Mouse (Mus musculus): Measurements from ENCODE around the gene 9430015G10Rik. TPM values are rescaled to one million over a fixed set of nuclear protein-coding genes. Genes with fewer than 3 reads are reported as not detected.

9430015G10Rik gene
- polyA plus RNA-seq (2012; rRNA removed), result 32.6 and 34.3 TPM in 2 replicates

DNA sequence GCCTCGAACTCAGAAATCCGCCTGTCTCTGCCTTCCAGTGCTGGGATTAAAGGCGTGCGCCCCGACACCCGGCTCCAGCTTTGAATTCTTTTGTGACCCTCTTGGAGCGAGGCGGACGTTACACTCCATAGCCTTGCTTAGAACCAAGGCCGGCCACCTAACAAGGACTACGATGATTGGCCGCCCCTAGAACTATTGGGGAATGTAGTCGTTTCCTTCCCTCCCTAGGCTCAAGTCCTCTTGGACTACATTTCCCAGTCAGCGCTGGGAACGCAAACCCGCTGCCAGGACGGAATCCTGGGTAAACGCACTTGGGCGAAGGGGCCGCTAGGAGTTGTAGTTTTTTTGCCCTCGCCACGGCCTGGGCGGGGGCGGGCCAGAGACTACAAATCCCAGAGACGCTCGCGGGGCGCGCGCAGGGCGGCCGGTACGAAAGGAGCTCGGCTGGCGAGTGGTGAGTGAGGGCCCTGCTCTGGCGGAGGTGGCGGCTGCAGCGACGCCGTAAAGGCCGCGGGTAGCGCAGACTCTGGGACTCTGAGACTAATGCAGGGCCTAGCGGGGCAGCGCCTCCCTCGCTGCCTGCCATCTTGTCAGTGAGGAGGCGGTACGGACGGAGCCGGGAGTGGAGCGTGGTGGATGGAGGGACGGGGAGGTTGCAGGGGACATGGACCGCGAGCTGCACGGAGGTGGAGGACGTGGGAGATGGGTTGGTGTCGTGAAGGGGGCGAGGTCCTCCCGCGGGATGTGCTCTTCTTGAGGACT, at the start of gene 9430015G10Rik:
TSS of gene 9430015G10Rik (plus strand) at position 413 of the 762 bp plus-strand sequence.
- Histone ChIP-seq H3K27me3 (ENCODE audit: control insufficient read depth, insufficient read depth, low read length) (no peaks in the 10 kb centered on the region), H3K4me1 (ENCODE audit: control insufficient read depth, insufficient read depth, low read length) (no peaks in the 10 kb centered on the region), H3K27ac (ENCODE audit: insufficient read depth, low read length) (peak within 1 kb of the TSS; percentile 44; the same call in 1 of the 2 replicates), H3K4me3 (replicated peaks; ENCODE audit: insufficient read depth, low read depth, low read length) (peak within 1 kb of the TSS; percentile 87)
- WGBS, result under 1% methylated on average over 60 of the region's 60 CpGs
- TF ChIP-seq CTCF (IDR thresholded peaks at IDR 0.05; ENCODE audit: borderline replicate concordance, insufficient read depth, low read depth, low read length) (no peak), POLR2A (IDR thresholded peaks at IDR 0.05; ENCODE audit: borderline replicate concordance, insufficient read depth, low read length) (peak; percentile 79)
- DNase-seq, result peak; percentile 98 to 99

DNA sequence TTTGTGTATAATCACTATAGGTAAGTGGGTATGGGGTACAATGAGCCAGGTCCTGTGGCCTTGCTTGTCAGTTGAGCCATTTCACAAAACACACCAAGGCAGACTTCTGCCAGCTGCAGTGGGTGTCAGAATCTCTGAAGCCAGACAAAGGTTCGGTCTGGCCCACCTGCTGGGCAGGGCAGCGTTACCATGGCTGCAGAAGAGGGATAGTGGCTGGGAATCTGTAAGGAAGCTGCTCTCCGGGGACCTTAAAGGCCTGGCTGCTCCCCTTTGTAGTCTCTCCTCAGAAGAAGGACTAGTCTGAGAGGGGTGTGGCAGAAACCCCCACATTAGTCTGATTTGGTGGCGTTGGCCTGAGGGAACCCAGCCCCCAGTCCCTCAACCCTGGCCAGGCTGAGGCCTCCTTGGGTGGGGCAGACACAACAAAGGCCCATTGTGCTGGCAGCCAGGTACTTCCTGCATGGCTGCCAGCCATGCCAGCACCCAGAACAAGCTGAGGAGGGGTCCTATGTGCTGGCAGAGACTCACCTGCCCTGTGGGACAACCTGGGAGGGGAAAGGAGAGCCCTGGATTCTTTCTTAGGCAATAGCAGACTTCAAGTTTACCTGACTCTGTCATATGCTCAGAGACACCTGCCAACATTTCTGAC, 45.8 kb upstream of the 9430015G10Rik start:
- no peaks in the 10 kb centered on the region for H3K27me3 ChIP-seq (ENCODE audit: control insufficient read depth, insufficient read depth, low read length)
- 17% methylated on average over 4 of the region's 4 CpGs for WGBS
- no peaks in the 10 kb centered on the region for H3K4me1 ChIP-seq (ENCODE audit: control insufficient read depth, insufficient read depth, low read length)
- DNase-seq, result no peak
- H3K4me3 ChIP-seq (replicated peaks; ENCODE audit: insufficient read depth, low read depth, low read length), result no peak overlapping the region
- no peak for TF ChIP-seq POLR2A (IDR thresholded peaks at IDR 0.05; ENCODE audit: borderline replicate concordance, insufficient read depth, low read length)
- no peak overlapping the region for H3K27ac ChIP-seq (ENCODE audit: insufficient read depth, low read length)

DNA sequence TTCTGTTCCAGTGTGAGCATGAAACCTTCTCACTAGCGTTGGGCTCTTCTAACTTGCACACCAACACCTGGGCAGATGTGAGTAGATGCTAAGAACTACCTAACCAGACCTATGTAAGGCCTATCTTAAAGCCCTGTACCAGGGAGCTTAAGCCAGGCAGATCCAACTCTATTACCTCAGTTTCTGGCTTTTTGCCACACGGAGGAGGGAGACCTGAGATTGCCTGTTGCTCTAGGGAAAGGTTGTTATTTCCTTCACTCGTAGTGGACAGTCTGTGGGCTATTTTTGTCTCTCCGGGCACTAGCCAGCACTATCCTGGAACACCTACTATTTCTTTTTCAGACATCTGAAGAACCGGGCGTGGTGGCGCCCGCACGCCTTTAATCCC, 45.3 kb upstream of the 9430015G10Rik start:
- no peaks in the 10 kb centered on the region for H3K27me3 ChIP-seq (ENCODE audit: control insufficient read depth, insufficient read depth, low read length)
- no peak overlapping the region for H3K27ac ChIP-seq (ENCODE audit: insufficient read depth, low read length)
- H3K4me3 ChIP-seq (replicated peaks; ENCODE audit: insufficient read depth, low read depth, low read length), result no peak overlapping the region
- no peak for TF ChIP-seq POLR2A (IDR thresholded peaks at IDR 0.05; ENCODE audit: borderline replicate concordance, insufficient read depth, low read length)
- TF ChIP-seq CTCF (IDR thresholded peaks at IDR 0.05; ENCODE audit: borderline replicate concordance, insufficient read depth, low read depth, low read length), result no peak
- WGBS, result 74% methylated on average over 9 of the region's 9 CpGs
- no peak for DNase-seq
- H3K4me1 ChIP-seq (ENCODE audit: control insufficient read depth, insufficient read depth, low read length), result no peaks in the 10 kb centered on the region

DNA sequence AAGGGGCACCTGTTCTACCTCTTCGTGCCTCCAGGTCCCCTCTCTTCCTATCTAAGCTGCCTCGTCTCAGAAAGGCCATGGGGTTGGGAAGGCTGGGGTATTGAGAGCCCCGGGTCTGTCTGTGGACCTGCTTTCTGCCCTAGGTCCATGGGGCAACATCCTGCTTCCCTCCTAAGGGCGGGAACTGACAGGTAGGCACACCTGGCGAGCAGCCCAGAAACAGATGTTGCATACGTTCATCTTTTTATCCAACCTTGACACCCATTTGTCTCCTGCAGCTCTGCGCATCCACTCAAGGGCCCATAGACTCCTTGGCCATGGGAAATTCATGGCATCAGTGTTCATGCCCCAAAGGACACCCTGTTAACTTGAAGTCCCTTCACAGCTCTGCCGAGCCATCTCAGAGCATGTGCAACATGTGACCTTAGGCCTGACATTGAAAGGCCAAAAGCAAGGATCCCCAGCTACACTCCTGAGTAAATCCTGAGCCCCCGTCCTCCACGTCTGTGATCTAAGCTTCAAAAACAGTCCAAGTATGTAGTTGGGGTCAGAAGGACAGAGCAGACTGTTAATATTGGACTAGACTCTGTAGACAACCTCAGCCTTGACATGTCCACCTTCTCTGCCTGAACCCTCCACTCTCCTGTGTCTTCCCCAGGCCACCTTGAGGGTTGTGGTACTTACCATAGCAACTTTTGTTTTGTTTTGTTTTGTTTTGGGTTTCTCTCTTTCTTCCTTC, 44.5 kb upstream of the 9430015G10Rik start:
- Histone ChIP-seq H3K27me3 (ENCODE audit: control insufficient read depth, insufficient read depth, low read length) (no peaks in the 10 kb centered on the region), H3K4me1 (ENCODE audit: control insufficient read depth, insufficient read depth, low read length) (no peaks in the 10 kb centered on the region), H3K4me3 (replicated peaks; ENCODE audit: insufficient read depth, low read depth, low read length) (no peak overlapping the region), H3K27ac (ENCODE audit: insufficient read depth, low read length) (no peak overlapping the region)
- TF ChIP-seq POLR2A (IDR thresholded peaks at IDR 0.05; ENCODE audit: borderline replicate concordance, insufficient read depth, low read length) (no peak), CTCF (IDR thresholded peaks at IDR 0.05; ENCODE audit: borderline replicate concordance, insufficient read depth, low read depth, low read length) (no peak)
- DNase-seq, result no peak
- 86% methylated on average over 10 of the region's 10 CpGs for WGBS

DNA sequence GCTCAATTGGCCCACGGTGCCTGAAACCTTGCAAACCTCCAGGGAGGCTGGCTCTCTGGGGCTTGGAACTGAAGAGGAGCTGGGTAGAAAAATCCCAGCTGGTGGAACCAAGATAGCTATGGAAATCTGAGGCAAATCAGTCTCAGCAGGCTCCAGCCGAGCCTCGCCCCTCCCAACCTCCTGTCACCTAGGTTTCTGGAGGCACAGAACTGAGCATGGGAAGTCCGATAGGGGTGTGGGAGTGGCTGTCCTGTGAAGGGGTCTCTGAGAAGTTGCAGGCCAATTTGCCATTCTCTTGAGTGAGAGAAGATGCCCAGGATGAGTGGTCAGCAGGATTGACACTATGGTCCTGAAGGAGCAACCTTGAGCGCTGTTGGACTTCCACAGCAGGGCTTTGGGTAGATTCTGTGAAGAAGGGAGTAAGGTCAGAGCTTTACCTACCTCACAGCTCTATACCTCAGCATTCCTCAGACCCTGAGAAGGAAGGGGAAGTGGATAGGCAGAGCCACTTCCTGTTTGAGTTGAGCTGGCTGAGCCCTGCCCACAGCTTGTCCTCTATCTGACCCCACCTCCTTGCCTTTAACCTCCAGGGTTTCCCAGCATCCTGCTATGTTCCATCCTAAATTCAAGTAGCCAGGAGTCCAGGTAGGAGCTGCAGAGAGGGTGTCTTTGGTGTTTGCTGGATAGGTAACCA, 42.4 kb upstream of the 9430015G10Rik start:
- Histone ChIP-seq H3K27ac (ENCODE audit: insufficient read depth, low read length) (no peak overlapping the region), H3K4me3 (replicated peaks; ENCODE audit: insufficient read depth, low read depth, low read length) (no peak overlapping the region), H3K4me1 (ENCODE audit: control insufficient read depth, insufficient read depth, low read length) (no peaks in the 10 kb centered on the region), H3K27me3 (ENCODE audit: control insufficient read depth, insufficient read depth, low read length) (no peaks in the 10 kb centered on the region)
- DNase-seq, result no peak
- no peak for TF ChIP-seq POLR2A (IDR thresholded peaks at IDR 0.05; ENCODE audit: borderline replicate concordance, insufficient read depth, low read length)
- TF ChIP-seq CTCF (IDR thresholded peaks at IDR 0.05; ENCODE audit: borderline replicate concordance, insufficient read depth, low read depth, low read length), result no peak
- WGBS, result 61% methylated on average over 5 of the region's 5 CpGs

DNA sequence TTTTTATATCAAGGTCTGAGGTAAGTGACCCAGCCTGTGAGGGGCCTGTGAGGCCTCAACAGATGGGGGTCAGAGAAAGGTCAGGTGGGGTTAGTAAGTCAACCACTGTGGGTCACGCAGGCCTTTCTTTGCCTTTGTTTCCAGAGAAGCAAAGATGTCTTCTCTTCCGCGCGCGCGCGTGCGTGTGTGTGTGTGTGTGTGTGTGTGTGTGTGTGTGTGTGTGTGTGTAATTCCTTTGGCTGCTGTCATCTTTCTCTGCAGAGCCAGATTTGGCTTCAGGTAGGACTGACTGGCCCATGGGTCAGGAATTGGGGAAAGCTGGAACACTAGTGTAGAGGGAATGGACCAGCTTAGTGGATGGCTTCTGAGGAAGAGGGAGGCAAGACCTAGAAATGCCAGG, 40.1 kb upstream of the 9430015G10Rik start:
- no peak for DNase-seq
- TF ChIP-seq CTCF (IDR thresholded peaks at IDR 0.05; ENCODE audit: borderline replicate concordance, insufficient read depth, low read depth, low read length) (no peak), POLR2A (IDR thresholded peaks at IDR 0.05; ENCODE audit: borderline replicate concordance, insufficient read depth, low read length) (no peak)
- Histone ChIP-seq H3K27ac (ENCODE audit: insufficient read depth, low read length) (no peak overlapping the region), H3K27me3 (ENCODE audit: control insufficient read depth, insufficient read depth, low read length) (no peaks in the 10 kb centered on the region), H3K4me1 (ENCODE audit: control insufficient read depth, insufficient read depth, low read length) (no peaks in the 10 kb centered on the region), H3K4me3 (replicated peaks; ENCODE audit: insufficient read depth, low read depth, low read length) (no peak overlapping the region)
- 86% methylated on average over 8 of the region's 8 CpGs for WGBS

DNA sequence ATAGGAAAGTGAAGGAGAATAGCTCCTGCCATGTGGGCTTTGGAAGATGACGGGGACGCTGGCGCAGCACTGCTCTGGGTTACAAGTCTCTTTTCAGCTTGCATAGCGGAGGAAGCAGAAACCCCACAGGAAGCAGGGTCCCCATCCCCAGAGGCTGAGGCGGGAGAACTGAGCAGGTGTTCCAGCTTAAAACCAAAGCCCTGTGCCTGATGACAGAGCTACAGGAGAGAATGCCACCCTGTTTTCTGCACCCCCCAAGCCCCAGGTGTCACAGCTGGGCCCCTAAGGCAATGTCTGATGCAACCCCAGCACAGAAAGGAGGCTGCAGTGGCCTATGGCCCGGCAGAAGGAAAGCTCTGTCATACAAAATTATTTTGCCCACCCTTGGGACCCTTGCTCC, 39.5 kb upstream of the 9430015G10Rik start:
- H3K27ac ChIP-seq (ENCODE audit: insufficient read depth, low read length), result no peak overlapping the region
- TF ChIP-seq POLR2A (IDR thresholded peaks at IDR 0.05; ENCODE audit: borderline replicate concordance, insufficient read depth, low read length) (no peak), CTCF (IDR thresholded peaks at IDR 0.05; ENCODE audit: borderline replicate concordance, insufficient read depth, low read depth, low read length) (no peak)
- no peak overlapping the region for H3K4me3 ChIP-seq (replicated peaks; ENCODE audit: insufficient read depth, low read depth, low read length)
- H3K4me1 ChIP-seq (ENCODE audit: control insufficient read depth, insufficient read depth, low read length), result no peaks in the 10 kb centered on the region
- WGBS, result 61% methylated on average over 6 of the region's 6 CpGs
- DNase-seq, result no peak
- H3K27me3 ChIP-seq (ENCODE audit: control insufficient read depth, insufficient read depth, low read length), result no peaks in the 10 kb centered on the region
